Mouse (Mus musculus): ENCODE results near the gene Mia. TPM values are rescaled to one million over a fixed set of nuclear protein-coding genes. Genes with fewer than 3 reads are reported as not detected.

Gene Mia
- total RNA-seq, 2 experiments from 2014 or later = 0.62 to 2.3 TPM

DNA sequence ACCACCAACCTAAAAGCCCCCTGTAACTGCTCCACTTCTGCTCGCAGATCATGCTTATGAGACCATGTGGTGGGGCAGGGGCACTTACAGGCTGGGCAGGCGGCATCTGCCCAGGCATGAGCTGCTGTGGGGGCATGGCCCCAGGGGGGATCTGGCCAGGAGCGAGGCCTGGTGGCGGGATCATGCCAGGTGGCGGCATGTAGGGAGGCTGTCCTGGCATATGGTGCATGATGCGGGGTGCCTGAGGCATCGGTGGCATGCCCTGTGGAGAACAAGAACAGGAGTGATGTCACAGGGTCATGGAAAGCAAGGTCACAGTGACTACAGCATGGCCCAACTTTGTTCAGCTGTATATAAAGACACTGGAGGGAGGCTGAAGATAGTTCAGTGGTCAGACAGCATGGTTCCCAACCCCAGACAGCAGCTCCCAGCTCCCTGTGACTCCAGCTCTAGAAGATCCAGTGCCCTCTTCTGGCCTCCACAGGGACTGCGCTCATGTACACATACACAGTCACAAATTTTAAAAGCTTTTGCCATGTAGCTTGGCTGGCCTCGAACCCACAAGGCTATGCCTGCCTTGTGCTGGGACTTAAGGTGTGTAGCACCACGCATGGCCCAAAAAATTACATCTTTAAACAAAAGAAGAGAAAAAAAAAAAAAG lies 8.4 kb upstream of the Mia start:
- DNase-seq (ENCODE audit: low spot score in 2 of 2) = no peak

DNA sequence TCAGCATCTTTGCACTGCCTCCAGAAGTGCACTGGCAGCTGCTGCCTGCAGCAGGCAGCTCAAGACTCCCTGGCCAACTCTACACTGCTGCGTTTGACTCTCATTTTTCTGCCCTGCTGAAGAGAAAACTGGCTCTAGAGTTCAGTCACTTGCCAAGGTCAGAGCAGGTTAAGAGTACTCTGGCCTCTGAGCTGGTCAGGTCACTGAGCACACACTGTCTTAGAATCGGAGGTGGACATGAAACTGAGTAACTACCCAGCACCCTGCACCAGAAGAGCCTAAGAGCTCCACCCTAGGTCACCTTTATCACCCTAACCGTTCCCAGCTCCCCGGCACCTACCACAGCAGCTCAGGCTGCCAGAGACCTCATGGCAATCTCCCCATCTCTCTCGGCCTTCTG lies 5.0 kb upstream of the Mia start:
- DNase-seq (ENCODE audit: low spot score in 2 of 2) = no peak

GRCm38 (mm10) chr7:27184964-27185363 lies 4.0 kb upstream of the Mia start:
- DNase-seq (ENCODE audit: low spot score in 2 of 2) = no peak

GRCm38 (mm10) chr7:27182498-27182897 lies 1.5 kb upstream of the Mia start:
- DNase-seq (ENCODE audit: low spot score in 2 of 2) = no peak

DNA sequence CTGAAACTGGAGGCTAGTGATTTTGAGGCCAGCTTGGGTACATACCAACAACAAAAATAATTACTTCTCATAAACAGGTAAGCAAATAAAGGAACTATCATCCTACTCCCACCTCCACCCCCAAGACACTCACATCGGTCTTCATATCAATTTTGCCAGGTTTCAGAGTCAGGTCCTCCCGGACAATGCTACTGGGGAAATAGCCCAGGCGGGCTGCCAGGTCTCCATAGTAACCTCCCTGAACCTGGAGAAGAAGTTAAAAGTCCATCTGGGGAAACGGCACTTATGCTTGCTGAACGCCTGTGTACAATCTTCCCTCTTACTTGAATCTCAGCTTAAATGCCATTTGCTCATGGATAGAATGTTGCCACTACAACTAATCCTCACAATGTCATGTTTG lies 921 bp downstream of the Mia start:
- no peak for DNase-seq (ENCODE audit: low spot score in 2 of 2)

DNA sequence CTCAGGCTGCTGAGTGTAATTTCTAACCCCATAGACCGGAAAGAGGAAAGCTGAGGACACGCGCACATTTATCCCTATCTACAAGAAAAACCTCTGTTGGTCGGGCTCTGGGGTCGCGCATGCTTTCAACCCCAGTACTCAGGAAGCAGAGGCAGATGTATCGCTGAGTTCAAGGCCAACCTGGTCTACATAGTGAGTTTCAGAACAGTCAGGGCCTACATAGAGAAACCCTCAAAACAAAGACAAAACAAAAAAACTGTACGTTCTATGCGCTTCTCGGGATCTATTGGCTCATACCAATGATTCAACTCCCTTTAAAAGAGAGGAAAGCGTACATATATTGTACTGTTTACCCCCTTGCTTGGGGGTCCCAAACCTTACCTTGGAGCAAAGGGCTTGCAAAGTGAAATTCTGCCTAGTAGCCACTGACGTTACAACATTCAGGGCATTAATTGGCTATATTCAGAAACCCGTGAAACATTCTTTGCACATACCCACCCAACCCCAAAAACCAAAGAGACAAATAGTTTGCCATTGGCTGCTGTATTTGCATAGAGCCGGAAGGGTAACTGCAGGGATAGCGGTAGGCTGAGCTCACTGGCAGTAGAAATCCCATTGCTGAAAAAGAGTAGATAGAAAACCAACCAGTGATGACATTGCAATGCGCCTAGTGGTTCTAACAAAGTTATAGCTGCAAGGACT lies 1.6 kb downstream of the Mia start:
- DNase-seq (ENCODE audit: low spot score in 2 of 2) = no peak

GRCm38 (mm10) chr7:27178324-27179216 lies 2.4 kb downstream of the Mia start, which contains the start of gene Rab4b:
TSS of gene Rab4b (minus strand) at chr7:27178896.
- peak; percentile 92 to 96 for DNase-seq (ENCODE audit: low spot score in 2 of 2)

- DNase-seq (ENCODE audit: low spot score in 2 of 2) = no peak
Observed at GRCm38 (mm10) chr7:27177942-27178323, 3.0 kb downstream of the Mia start.

- no peak for DNase-seq (ENCODE audit: low spot score in 2 of 2)
Observed at GRCm38 (mm10) chr7:27174896-27175295, 6.1 kb downstream of the Mia start.

DNA sequence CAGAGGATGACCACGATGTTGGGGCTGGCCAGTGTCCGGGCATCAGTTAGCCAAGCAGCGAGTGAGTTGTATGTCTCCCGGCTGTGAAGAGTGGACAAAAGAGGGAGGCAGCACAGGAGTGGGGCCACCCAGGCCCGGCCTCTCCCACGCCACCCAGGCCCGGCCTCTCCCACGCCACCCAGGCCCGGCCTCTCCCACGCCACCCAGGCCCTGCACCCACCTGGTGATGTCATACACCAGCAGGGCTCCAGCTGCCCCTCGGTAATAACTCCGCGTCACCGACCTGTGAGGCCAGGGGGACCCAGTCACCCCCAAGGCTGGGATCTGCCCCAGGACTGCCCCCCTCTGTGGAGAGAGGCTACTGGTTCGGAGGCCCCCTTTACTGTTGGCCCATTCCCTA lies 6.5 kb downstream of the Mia start:
- no peak for DNase-seq (ENCODE audit: low spot score in 2 of 2)

DNA sequence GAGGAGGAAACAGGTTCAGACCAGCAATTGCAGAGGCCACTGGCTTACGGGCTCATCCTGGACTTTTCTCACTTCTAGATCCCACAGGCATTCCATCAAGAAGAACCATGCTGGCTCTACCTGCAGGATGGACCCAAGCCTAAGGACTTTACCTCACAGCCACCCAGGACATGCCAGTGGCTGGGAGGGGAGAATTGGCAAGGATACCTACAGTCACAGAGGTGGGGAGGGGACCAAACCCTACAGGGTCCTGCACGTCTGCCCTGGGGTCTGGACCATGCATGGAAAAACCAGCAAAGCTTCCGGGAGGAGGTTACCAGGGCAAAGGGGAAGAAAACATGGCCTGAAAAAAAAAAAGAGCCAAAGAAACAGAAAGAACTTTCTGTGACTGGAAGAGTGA lies 10.0 kb downstream of the Mia start:
- DNase-seq (ENCODE audit: low spot score in 2 of 2) = no peak

GRCm38 (mm10) chr7:27168371-27168770 lies 12.6 kb downstream of the Mia start:
- no peak for DNase-seq (ENCODE audit: low spot score in 2 of 2)

DNA sequence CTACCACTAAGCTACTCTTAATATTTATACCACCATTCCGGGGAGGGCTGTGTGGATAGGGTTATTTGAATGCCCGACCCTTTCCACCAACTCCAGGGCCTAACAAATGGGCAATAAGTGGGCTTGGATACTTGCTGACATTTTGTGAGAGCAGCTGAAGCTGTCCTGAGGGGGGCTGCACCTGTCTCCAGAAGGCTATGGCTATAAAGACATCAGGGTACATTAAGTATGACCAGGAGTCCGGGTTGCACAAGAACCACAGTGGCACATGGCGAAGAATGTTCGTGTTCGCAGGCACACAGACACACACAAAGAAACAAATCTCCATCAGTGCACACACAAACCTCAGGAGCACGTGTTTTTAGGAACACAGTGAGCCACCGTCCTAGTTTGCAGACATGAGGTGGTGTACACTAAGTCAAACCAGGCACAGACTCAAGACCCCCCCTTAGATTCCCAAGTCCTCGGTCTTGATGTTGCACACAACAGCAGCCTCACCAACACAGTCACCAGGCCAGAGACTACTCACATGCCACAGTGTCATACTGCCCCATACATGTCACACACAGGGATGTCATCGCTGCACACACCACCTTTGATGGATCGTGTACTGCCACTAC lies 13.4 kb downstream of the Mia start:
- no peak for DNase-seq (ENCODE audit: low spot score in 2 of 2)

- DNase-seq (ENCODE audit: low spot score in 2 of 2) = peak; percentile 92 to 94
Observed at GRCm38 (mm10) chr7:27166614-27167474, 14.1 kb downstream of the Mia start, which contains the start of gene Egln2. TSS of gene Egln2 (minus strand) at chr7:27166802.

DNA sequence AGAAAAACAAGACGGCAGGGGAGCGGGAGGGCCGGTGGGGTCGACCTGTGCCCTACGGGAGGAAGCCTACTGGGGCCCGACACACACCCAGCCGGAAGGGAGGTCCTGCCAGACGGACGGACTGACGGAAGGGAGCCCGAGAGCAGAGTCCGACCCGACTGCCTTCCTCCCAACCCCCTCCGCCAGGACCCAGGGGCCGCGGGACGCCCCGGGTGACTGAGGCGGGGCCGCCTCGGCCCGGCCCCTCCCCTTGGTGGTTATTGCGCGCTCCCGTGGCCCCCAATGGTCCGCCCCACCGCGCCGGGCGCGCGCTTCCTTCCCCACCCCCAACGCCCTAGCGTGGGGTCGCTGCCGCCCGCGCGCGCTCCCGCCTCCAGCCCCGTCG lies 14.7 kb downstream of the Mia start:
- peak; percentile 82 to 84 for DNase-seq (ENCODE audit: low spot score in 2 of 2)

DNA sequence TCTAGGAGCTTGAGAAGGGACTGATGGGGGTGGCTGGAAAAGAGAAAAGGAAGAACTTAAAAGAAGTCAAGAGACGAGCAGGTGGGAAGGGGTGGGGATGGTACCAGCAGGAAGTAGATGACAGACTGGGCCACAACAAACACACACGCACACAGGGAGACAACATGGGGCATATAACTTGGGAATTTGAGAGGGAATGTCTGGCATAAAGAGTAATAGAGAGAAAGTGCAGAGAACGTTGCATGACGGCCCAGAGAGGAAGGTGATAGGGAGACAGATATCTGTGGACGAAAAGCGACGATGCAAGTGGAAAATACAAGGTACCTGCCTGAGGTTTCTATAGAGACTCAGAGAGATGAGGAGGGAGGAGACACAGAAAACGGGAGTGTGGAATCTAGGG lies 15.3 kb downstream of the Mia start:
- DNase-seq (ENCODE audit: low spot score in 2 of 2) = no peak

- DNase-seq (ENCODE audit: low spot score in 2 of 2) = peak in 1 of 2 experiments; percentile 55
Observed at GRCm38 (mm10) chr7:27165007-27165655, 15.8 kb downstream of the Mia start.

DNA sequence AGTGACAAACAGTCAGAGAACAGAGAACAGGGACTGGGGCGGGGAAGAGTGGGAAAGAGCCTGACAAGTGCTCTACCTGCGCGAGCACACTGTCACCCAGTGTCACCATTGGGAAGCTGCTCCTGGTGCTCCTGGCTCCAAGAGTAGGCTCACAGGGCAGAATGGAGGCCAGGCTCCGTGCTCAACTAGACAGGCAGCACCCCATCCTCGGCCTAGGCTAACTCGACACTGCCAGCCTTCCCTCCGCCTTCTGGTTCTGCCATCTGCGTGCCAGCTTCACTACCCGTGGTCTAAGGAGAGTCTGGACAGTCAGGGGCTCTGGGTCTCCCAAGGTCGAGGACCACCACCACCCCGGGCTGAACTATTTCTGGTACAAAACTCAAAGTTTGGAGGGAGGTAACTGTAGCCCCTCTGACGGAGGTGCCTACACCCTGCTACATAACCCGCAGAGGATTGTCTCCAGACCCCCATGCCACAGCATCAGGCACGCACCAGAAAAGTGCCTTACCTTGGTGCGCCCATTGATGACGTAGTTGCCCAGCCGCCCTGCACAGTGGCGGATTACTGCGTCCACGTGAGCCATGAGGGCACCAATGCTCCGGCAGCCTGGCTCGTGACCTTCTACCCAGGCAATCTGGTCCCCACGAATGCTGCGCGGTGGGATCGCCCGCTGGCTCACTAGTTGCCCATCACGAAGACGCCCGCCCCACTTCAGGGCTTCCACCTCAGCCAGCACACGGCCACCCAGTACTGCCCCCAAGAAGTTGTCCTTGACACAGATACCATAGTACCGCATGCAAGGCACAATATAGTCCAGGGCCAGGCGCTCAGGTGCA lies 16.6 kb downstream of the Mia start:
- no peak for DNase-seq (ENCODE audit: low spot score in 2 of 2)

DNA sequence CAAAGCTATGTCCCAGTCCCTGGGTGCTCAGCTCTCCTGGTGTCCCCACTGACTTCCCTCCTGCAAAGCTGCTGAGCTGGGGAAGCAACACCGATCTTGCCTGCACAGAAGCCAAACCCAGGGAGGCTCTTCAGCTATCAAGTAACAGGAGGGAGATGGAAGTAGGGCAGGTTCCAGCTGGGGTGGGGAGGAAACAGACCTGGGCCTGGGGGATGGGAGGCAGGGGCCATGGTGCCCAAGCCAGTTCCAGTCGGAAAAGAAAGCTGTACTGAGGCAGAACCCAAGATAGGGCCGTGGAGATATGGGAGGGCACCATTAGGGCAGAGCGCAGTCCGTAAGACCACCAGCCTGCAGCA lies 17.5 kb downstream of the Mia start:
- no peak for DNase-seq (ENCODE audit: low spot score in 2 of 2)
